Mouse (Mus musculus) cerebellum, postnatal 10 days (tissue): ENCODE data around the gene Cdx2.

Source experiments
- DNase-seq, 2 experiments: peaks; one replicate each; pipeline ENCODE4 v3.0.0; 2021; ENCODE audit warnings: mixed read lengths in 2 of 2

Gene Cdx2

GRCm38 (mm10) chr5:147315432-147316075 lies 8.5 kb upstream of the Cdx2 start:
- no peak for DNase-seq

- peak; percentile 64 to 67 for DNase-seq
These were observed 7.8 kb upstream of the Cdx2 start for GRCm38 (mm10) chr5:147314646-147315431.

GRCm38 (mm10) chr5:147312830-147313685 lies 6.0 kb upstream of the Cdx2 start:
- no peak for DNase-seq

GRCm38 (mm10) chr5:147309786-147310185 lies 2.7 kb upstream of the Cdx2 start:
- no peak for DNase-seq

GRCm38 (mm10) chr5:147308451-147308850 lies 1.4 kb upstream of the Cdx2 start:
- no peak for DNase-seq

DNA sequence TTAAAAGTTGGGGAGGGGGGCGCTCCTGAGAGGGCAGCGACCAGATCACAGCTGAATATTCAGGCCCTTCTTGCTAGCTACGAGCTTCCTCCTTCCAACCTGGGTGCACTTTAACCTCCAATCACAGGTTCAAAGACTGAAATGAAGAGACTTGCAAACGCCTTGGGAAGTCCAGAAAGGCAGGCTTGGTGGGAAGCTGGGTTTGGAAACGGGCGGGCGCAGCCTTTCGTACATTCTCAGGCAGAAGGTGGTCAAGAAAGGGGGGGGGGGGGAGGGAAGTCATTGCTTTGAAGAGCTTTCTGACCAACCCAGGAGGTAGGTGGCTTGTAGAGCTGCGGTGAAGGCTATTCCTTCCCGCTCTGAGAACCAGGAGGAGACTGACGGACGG lies 322 bp upstream of the Cdx2 start:
- no peak for DNase-seq

DNA sequence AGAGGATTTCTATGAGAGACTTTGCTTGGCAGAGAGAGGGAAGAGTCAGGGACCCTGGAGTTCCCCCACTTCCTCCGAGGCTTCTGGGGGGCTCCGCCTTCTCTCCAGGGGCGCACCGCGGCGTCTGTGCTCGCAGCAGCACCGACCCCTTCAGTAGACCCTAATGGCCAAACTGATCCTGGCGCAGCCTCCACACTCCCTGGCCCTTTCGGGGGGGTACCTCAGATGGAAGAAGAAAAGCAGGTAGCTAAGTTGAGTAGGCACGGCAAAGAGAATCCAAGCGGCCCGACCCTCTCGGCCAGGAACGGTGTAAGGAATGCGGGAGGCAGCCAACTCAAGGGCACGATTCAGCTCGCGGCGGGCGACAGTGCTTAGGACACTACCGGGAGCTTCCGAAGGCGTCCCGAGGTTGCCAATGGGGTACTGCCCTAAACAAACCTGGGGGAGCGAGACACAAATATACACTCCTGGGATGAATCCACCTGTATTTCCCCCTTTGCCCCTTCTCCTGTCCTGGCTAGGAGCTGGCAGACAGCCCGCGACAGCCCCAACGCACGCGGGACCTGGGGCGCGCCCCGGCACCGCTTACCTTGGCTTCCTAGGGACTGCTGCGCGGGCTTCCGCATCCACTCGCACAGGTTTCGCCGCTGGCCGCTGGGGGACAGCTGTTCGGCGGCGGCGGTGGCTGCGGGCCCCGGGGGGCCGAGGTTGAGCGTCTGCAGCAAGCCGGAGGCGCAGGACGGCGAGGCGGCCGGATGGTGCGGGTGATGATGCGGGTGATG lies 1.0 kb downstream of the Cdx2 start:
- no peak for DNase-seq

GRCm38 (mm10) chr5:147305166-147305565 lies 1.9 kb downstream of the Cdx2 start:
- DNase-seq = no peak

GRCm38 (mm10) chr5:147304276-147305155 lies 2.6 kb downstream of the Cdx2 start:
- DNase-seq = no peak

DNA sequence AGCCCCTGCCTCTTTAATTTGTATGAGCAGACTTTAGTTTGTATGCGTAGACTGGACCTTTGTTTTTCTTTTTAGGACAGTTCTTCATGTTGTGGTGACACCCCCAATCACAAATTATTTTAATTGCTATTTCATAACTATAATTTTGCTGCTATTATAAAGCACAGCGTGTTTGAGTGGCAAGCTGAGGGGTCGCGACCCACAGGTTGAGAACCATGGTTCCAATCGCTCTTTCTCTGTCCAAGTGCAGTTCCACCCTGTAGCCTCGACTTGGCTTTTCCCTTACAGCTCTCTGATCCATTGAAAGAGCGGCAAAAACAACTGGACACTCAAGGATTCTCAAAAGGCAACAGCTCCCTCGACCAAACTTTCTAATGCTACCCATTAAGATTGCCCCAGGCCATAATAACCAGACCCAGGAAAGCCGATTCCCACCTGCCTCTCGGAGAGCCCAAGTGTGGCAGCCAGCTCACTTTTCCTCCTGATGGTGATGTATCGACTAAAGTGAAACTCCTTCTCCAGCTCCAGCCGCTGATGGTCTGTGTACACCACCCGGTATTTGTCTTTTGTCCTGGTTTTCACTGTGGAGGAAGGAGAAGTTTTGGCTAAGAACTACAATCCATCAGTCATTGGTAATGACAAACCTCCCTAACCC lies 4.2 kb downstream of the Cdx2 start:
- DNase-seq = no peak

GRCm38 (mm10) chr5:147302141-147302540 lies 4.9 kb downstream of the Cdx2 start:
- DNase-seq = no peak

DNA sequence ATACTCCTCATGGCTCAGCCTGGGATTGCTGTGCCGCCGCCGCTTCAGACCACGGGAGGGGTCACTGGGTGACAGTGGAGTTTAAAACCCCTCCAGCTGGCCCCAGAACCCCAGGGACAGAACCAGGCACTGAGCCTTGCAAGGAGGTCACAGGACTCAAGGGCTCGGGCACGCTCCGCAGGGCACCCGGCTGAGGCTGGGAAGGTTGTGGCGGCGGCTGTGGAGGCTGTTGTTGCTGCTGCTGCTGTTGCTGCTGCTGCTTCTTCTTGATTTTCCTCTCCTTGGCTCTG lies 5.3 kb downstream of the Cdx2 start:
- DNase-seq = no peak

GRCm38 (mm10) chr5:147300917-147301780 lies 5.9 kb downstream of the Cdx2 start:
- peak in 1 of 2 experiments; percentile 49 for DNase-seq

GRCm38 (mm10) chr5:147300001-147300363 lies 7.1 kb downstream of the Cdx2 start:
- no peak for DNase-seq

DNA sequence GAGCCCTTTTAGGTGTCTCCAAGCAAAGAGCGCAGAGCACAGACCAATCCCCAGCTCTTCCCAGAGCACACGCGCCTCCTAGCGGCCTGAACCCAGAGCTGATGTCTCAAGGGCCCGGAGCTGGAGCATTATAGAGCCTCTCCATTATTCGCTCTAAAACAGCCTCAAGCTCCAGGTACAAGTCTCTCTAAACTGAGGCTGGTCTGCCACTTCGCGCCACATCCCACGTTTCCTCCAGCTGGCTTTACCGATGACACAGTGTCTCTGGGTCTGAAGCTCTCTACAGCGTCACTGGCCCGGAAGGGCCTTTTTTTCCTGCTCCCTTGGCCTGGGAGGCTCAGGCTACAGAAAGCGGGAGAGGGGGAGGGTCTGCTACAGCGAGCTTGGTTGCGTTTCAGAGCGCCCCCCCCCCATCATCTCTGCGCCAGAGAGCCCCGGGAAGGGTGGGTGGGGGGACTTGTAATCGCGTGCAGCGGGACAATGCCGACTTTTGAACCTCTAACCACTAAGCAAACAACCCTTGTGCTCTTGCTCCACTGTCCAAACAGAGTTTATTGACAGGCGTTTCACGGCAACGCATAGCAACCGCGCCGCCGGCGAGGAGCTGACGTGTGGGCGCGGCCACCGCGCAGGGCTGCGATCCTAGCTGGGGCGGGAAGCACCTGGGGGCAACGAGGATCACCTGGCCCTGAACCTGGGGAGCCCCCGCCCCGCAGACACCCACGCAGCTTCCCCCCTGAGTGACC lies 7.6 kb downstream of the Cdx2 start:
- DNase-seq = peak; percentile 66 to 70

DNA sequence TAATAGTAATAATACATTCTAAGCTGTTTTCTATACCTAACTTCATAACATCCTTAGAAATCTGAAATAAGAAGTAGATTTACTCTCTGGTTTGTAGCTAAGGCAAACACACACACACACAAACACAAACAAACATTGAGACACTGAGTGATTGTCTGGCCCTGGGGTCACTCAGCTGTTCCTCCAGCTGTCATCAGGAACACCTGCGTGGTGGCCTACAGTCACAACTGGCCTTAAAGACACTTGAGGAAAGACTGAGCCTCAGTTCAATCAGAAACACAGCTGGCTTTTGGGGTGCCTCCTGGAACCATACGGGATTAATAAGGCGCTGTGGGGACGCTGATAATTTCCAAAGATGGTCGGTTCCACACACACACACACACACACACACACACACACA lies 9.8 kb downstream of the Cdx2 start:
- DNase-seq = no peak

- peak; percentile 59 to 64 for DNase-seq
These were observed 12.9 kb downstream of the Cdx2 start for GRCm38 (mm10) chr5:147294121-147294520.

GRCm38 (mm10) chr5:147293127-147293910 lies 13.8 kb downstream of the Cdx2 start:
- DNase-seq = peak; percentile 81 to 84
